8 mouse cellular contexts compared by ENCODE assay signal in the genomic region with DNA sequence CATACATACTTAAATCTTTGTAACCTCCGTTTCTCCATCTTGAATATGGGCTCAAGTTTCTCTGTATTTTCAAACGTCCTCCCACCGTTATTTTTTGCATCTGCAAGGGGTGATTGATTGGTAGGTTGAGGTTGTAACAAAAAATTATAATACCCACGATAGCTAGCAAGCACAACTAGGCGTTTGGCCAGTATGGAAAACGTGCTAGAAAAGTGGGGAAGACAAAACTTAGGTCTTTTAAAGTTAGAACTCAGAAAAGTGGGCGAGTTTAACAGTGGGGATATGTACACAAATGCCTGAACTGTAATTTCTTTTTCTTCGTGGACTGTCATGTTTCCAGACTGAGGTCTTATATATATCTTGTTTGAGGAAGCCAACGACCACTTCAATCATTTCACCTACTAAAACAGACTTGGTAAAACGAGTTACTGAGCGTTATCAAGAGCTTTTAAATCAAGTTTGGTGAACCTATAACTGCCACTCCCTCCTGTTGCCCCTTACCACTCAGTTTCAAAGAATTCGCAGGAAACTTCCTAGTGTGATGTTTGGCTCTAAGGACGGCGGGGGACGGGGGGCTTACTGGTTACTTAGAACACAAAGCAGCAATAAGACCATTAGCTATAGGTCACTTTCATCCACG. TPM values are rescaled to one million over a fixed set of nuclear protein-coding genes. Genes with fewer than 3 reads are reported as not detected.
DNase-seq lines count a peak whose midpoint lies in the region; ATAC-seq and TF ChIP-seq lines count a peak whose summit lies in the region.

No protein-coding gene starts in this region.

- peaks cover 39% of the 10 kb centered on the region for H3K79me2 ChIP-seq in myocyte (ENCODE audit: control insufficient read depth, insufficient read depth)

- peak overlapping the region; percentile 97 for H3ac ChIP-seq in myocyte (ENCODE audit: control insufficient read depth, insufficient read length)

- H3K27me3 ChIP-seq in hindbrain, embryonic 15.5 days, result no peaks in the 10 kb centered on the region
- no peaks in the 10 kb centered on the region for H3K27me3 ChIP-seq in myocyte (ENCODE audit: control insufficient read depth, insufficient read depth, insufficient read length)

- H3K27ac ChIP-seq in layer of hippocampus, adult 2 months, result peak overlapping the region; percentile 99
- H3K27ac ChIP-seq in cortical plate, adult 2 months (ENCODE audit: insufficient read depth, low read length), result peak overlapping the region; percentile 54; the same call in 1 of the 2 replicates
- H3K27ac ChIP-seq in hindbrain, embryonic 15.5 days (replicated peaks), result peak overlapping the region; percentile 99

- TF ChIP-seq CTCF in layer of hippocampus, adult 2 months (conservative IDR thresholded peaks at IDR 0.05), result no peak
- TF ChIP-seq CTCF in cortical plate, adult 2 months (IDR thresholded peaks at IDR 0.05; ENCODE audit: extremely low read depth, insufficient read depth, low read length), result no peak

- peaks cover 2% of the 10 kb centered on the region for H3K4me1 ChIP-seq in cortical plate, adult 2 months (ENCODE audit: control insufficient read depth, insufficient read depth, low read length)
- H3K4me1 ChIP-seq in hindbrain, embryonic 15.5 days (replicated peaks), result peaks cover 25% of the 10 kb centered on the region

- peak overlapping the region; percentile 68 for H3K4me3 ChIP-seq in layer of hippocampus, adult 2 months
- peak overlapping the region; percentile 84 for H3K4me3 ChIP-seq in cortical plate, adult 2 months (ENCODE audit: insufficient read depth, low read length)
- peak overlapping the region; percentile 57 for H3K4me3 ChIP-seq in hindbrain, embryonic 15.5 days
- H3K4me3 ChIP-seq in myocyte, result peak overlapping the region; percentile 96

- H3K36me3 ChIP-seq in hindbrain, embryonic 15.5 days, result no peaks in the 10 kb centered on the region
- H3K36me3 ChIP-seq in myocyte (ENCODE audit: control insufficient read depth, insufficient read depth), result no peaks in the 10 kb centered on the region

- peak overlapping the region; percentile 61 for H3K9ac ChIP-seq in hindbrain, embryonic 15.5 days

- WGBS in hindbrain, embryonic 15.5 days, result 37% methylated on average over 16 of the region's 16 CpGs

- no peak for DNase-seq in layer of hippocampus, adult 2 months (ENCODE audit: low spot score in 2 of 2)
- DNase-seq in layer of hippocampus, postnatal 14 days (ENCODE audit: low spot score in 2 of 2), result no peak
- no peak for DNase-seq in right cerebral cortex, adult 18-20 months
- DNase-seq in left cerebral cortex, postnatal 14 days (ENCODE audit: low spot score in 2 of 2), result no peak
- no peak for DNase-seq in adrenal gland, postnatal 4 days (ENCODE audit: low spot score in 2 of 2)

- no peak for TF ChIP-seq POLR2A in cortical plate, adult 2 months (IDR thresholded peaks at IDR 0.05; ENCODE audit: extremely low read depth, insufficient read depth, low read length)
- no peak for TF ChIP-seq POLR2A in myocyte (IDR thresholded peaks at IDR 0.05; ENCODE audit: insufficient read length, low read depth)

- peak overlapping the region; percentile 78 for H3K4me2 ChIP-seq in hindbrain, embryonic 15.5 days
- peak overlapping the region; percentile 85 for H3K4me2 ChIP-seq in myocyte (ENCODE audit: low read depth)

- no peak for ATAC-seq in hindbrain, embryonic 15.5 days (ENCODE audit: low FRiP score, low read depth)

- intact Hi-C loops in left cerebral cortex, postnatal 14 days (cut with DNase I), result no loop called here

- H3K9me3 ChIP-seq in hindbrain, embryonic 15.5 days, result no peaks in the 10 kb centered on the region

TF ChIP-seq in myocyte, 11 proteins besides CTCF, POLR2A, EP300 and RAD21:
- TF ChIP-seq MYOG (IDR thresholded peaks at IDR 0.05; ENCODE audit: control insufficient read depth in 1 of 3, insufficient read depth in 1 of 3, insufficient read length in 2 of 3, low read depth in 2 of 3), result no peak
- TF ChIP-seq CEBPB (IDR thresholded peaks at IDR 0.05; ENCODE audit: insufficient read depth, poor library complexity, severe bottlenecking), result no peak
- no peak for TF ChIP-seq MAX (IDR thresholded peaks at IDR 0.05; ENCODE audit: low read depth)
- no peak for TF ChIP-seq REST (IDR thresholded peaks at IDR 0.05; ENCODE audit: insufficient read depth, insufficient read length)
- TF ChIP-seq E2F4 (IDR thresholded peaks at IDR 0.05; ENCODE audit: insufficient read depth), result no peak
- no peak for TF ChIP-seq TCF3 (IDR thresholded peaks at IDR 0.05; ENCODE audit: insufficient read length, low read depth)
- no peak for TF ChIP-seq MYOD1 (IDR thresholded peaks at IDR 0.05; ENCODE audit: control insufficient read depth in 1 of 3, insufficient read length in 2 of 3, low read depth in 2 of 3)
- TF ChIP-seq TCF12 (IDR thresholded peaks at IDR 0.05; ENCODE audit: insufficient read depth, poor library complexity, severe bottlenecking), result no peak
- no peak for TF ChIP-seq POLR2AphosphoS2 (IDR thresholded peaks at IDR 0.05; ENCODE audit: insufficient read length, low read depth)
- no peak for TF ChIP-seq USF1 (IDR thresholded peaks at IDR 0.05; ENCODE audit: low read depth)
- no peak for TF ChIP-seq SRF (IDR thresholded peaks at IDR 0.05; ENCODE audit: control insufficient read depth, insufficient read length, low read depth)

RNA-seq across cellular contexts. Expression of a gene that starts 0.9 kb away (rescaled TPM):
- total RNA-seq in layer of hippocampus, adult 2 months (2021), result 10 to 100 TPM; 89.7 to 92.1 TPM
- 10 to 100 TPM; 87.2 to 89.7 TPM for total RNA-seq in layer of hippocampus, postnatal 14 days (2021)
- polyA plus RNA-seq in cortical plate, adult 2 months (2012; rRNA removed), result 40.5 and 44.4 TPM in 2 replicates
- polyA plus RNA-seq in hindbrain, embryonic 15.5 days (2015; fragmentation: Nextera tagmentation; extraction: Ambion mirVana), result 100 and 105 TPM in 2 replicates
- 65.4 TPM for polyA plus RNA-seq in myocyte (2012; fragmentation: generic; extraction: Trizol)
- 10 to 100 TPM; 77.5 to 80.1 TPM for total RNA-seq in left cerebral cortex, postnatal 14 days (2021)
- 10 to 100 TPM; 91.3 to 95.7 TPM for total RNA-seq in adrenal gland, postnatal 4 days (2021)
